Mouse (Mus musculus) neural tube, embryonic 15.5 days (tissue): ENCODE results near the gene Bri3. TPM values are rescaled to one million over a fixed set of nuclear protein-coding genes. Genes with fewer than 3 reads are reported as not detected.

Source experiments
- polyA plus RNA-seq: library from polyadenylated mRNA; unstranded; fragments of >200 nt; fragmentation: Nextera tagmentation; extraction: Ambion mirVana; gene quantifications from 2 replicates; pipeline ENCODE4 v1.2.1, GENCODE M21; 2015

Gene Bri3
- polyA plus RNA-seq, 1 experiment from 2014 or later, result 106 TPM

Other genes with a start within 250 kb of the Bri3 start
- 76.1 and 77.4 TPM in 2 replicates for gene Ccz1, start 229.6 kb upstream of the Bri3 start, polyA plus RNA-seq
- gene Ocm, start 217.8 kb upstream of the Bri3 start, polyA plus RNA-seq, result not detected in 2 replicates
- 8.2 and 9.4 TPM in 2 replicates for gene Lmtk2, start 144.0 kb upstream of the Bri3 start, polyA plus RNA-seq
- 0.15 and 0.38 TPM in 2 replicates for gene Bhlha15, start 54.2 kb upstream of the Bri3 start, polyA plus RNA-seq
- gene Tecpr1, start 20.8 kb upstream of the Bri3 start, polyA plus RNA-seq, result 40.3 and 42.6 TPM in 2 replicates
- 1.5 and 3.7 TPM in 2 replicates for gene Baiap2l1, start 113.7 kb downstream of the Bri3 start, polyA plus RNA-seq